Mouse (Mus musculus): ENCODE data around the gene Tmem161b.
"Not testable (repeated sequence)": the region's sequence is repeated elsewhere in the genome, so short reads cannot be mapped to it uniquely, and the experiment has no call there.

Gene Tmem161b

GRCm38 (mm10) chr13:84221820-84222681 lies at the start of gene Tmem161b:
Gene Tmem161b, plus strand, starts transcription at chr13:84222296.
- peak; percentile 71 to 87 for DNase-seq (ENCODE audit: low spot score in 2 of 2)

- DNase-seq (ENCODE audit: low spot score in 2 of 2): not testable (repeated sequence)
Observed at GRCm38 (mm10) chr13:84185835-84186234, 36.3 kb upstream of the Tmem161b start.

- DNase-seq (ENCODE audit: low spot score in 2 of 2): no peak
Observed at GRCm38 (mm10) chr13:84192723-84193122, 29.4 kb upstream of the Tmem161b start.

- DNase-seq (ENCODE audit: low spot score in 2 of 2): no peak
Observed at GRCm38 (mm10) chr13:84222682-84222992, 541 bp downstream of the Tmem161b start.

- no peak for DNase-seq (ENCODE audit: low spot score in 2 of 2)
Observed at GRCm38 (mm10) chr13:84223018-84223417, 922 bp downstream of the Tmem161b start.

GRCm38 (mm10) chr13:84234019-84234418 lies 11.9 kb downstream of the Tmem161b start:
- DNase-seq (ENCODE audit: low spot score in 2 of 2): no peak

- DNase-seq (ENCODE audit: low spot score in 2 of 2): no peak
Observed at GRCm38 (mm10) chr13:84236768-84237167, 14.7 kb downstream of the Tmem161b start.

GRCm38 (mm10) chr13:84238184-84238583 lies 16.1 kb downstream of the Tmem161b start:
- no peak for DNase-seq (ENCODE audit: low spot score in 2 of 2)

GRCm38 (mm10) chr13:84248065-84248464 lies 26.0 kb downstream of the Tmem161b start:
- DNase-seq (ENCODE audit: low spot score in 2 of 2): no peak

- DNase-seq (ENCODE audit: low spot score in 2 of 2): no peak
Observed at GRCm38 (mm10) chr13:84251295-84251694, 29.2 kb downstream of the Tmem161b start.

- no peak for DNase-seq (ENCODE audit: low spot score in 2 of 2)
Observed at GRCm38 (mm10) chr13:84255047-84255446, 33.0 kb downstream of the Tmem161b start.

GRCm38 (mm10) chr13:84264418-84264817 lies 42.3 kb downstream of the Tmem161b start:
- not testable (repeated sequence) for DNase-seq (ENCODE audit: low spot score in 2 of 2)

- no peak for DNase-seq (ENCODE audit: low spot score in 2 of 2)
Observed at GRCm38 (mm10) chr13:84276246-84276645, 54.1 kb downstream of the Tmem161b start.

GRCm38 (mm10) chr13:84280352-84280751 lies 58.3 kb downstream of the Tmem161b start:
- DNase-seq (ENCODE audit: low spot score in 2 of 2): no peak

- no peak for DNase-seq (ENCODE audit: low spot score in 2 of 2)
Observed at GRCm38 (mm10) chr13:84282966-84283365, 60.9 kb downstream of the Tmem161b start.

- no peak for DNase-seq (ENCODE audit: low spot score in 2 of 2)
Observed at GRCm38 (mm10) chr13:84284764-84285558, 62.9 kb downstream of the Tmem161b start.

- DNase-seq (ENCODE audit: low spot score in 2 of 2): no peak
Observed at GRCm38 (mm10) chr13:84285559-84285945, 63.5 kb downstream of the Tmem161b start.

- no peak for DNase-seq (ENCODE audit: low spot score in 2 of 2)
Observed at GRCm38 (mm10) chr13:84299445-84300053, 77.5 kb downstream of the Tmem161b start.

- no peak for DNase-seq (ENCODE audit: low spot score in 2 of 2)
Observed at GRCm38 (mm10) chr13:84343272-84343671, 121.2 kb downstream of the Tmem161b start.

GRCm38 (mm10) chr13:84343691-84344495 lies 121.8 kb downstream of the Tmem161b start:
- no peak for DNase-seq (ENCODE audit: low spot score in 2 of 2)

- DNase-seq (ENCODE audit: low spot score in 2 of 2): peak in 1 of 2 experiments; percentile 32
Observed at GRCm38 (mm10) chr13:84344711-84345110, 122.6 kb downstream of the Tmem161b start.
